Mouse (Mus musculus): Measurements from ENCODE around the gene Drd1. TPM values are rescaled to one million over a fixed set of nuclear protein-coding genes. Genes with fewer than 3 reads are reported as not detected.
A peak's percentile ranks its signal among the peaks of the same experiment; 100 is the strongest.

The Drd1 gene
- total RNA-seq, 2 experiments from 2014 or later, result not detected

- intact Hi-C loops (cut with DNase I), result no loop called here
- DNase-seq, result no peak
These were observed 19.9 kb upstream of the Drd1 start for GRCm38 (mm10) chr13:54075416-54075815.

GRCm38 (mm10) chr13:54073491-54073890 is 18.0 kb upstream of the Drd1 start:
- intact Hi-C loops (cut with DNase I), result no loop called here

GRCm38 (mm10) chr13:54073066-54073465 is 17.6 kb upstream of the Drd1 start:
- intact Hi-C loops (cut with DNase I), result no loop called here
- no peak for DNase-seq

More at GRCm38 (mm10) chr13:54073491-54073890, 18.0 kb upstream of the Drd1 start:
- no peak for DNase-seq

- intact Hi-C loops (cut with DNase I), result no loop called here
- no peak for DNase-seq
These were observed 17.1 kb upstream of the Drd1 start for GRCm38 (mm10) chr13:54072526-54073057.

- intact Hi-C loops (cut with DNase I), result no loop called here
- peak; percentile 45 to 63 for DNase-seq
These were observed 16.3 kb upstream of the Drd1 start, which contains the start of gene Sfxn1 for GRCm38 (mm10) chr13:54071606-54072331. Sfxn1 (plus strand) TSS chr13:54071869.

- no peak for DNase-seq
- intact Hi-C loops (cut with DNase I), result no loop called here
These were observed 15.5 kb upstream of the Drd1 start for GRCm38 (mm10) chr13:54071011-54071410.

GRCm38 (mm10) chr13:54067617-54068166 is 12.2 kb upstream of the Drd1 start:
- no peak for DNase-seq
- intact Hi-C loops (cut with DNase I), result no loop called here

- no peak for DNase-seq
- intact Hi-C loops (cut with DNase I), result no loop called here
These were observed 10.7 kb upstream of the Drd1 start for GRCm38 (mm10) chr13:54066081-54066746.

GRCm38 (mm10) chr13:54063292-54063691 is 7.8 kb upstream of the Drd1 start:
- intact Hi-C loops (cut with DNase I), result no loop called here
- DNase-seq, result no peak

- intact Hi-C loops (cut with DNase I), result no loop called here
- DNase-seq, result no peak
These were observed 6.6 kb upstream of the Drd1 start for GRCm38 (mm10) chr13:54062068-54062467.

GRCm38 (mm10) chr13:54054962-54055361 is 543 bp downstream of the Drd1 start:
- intact Hi-C loops (cut with DNase I), result loop anchor here (5.0 kb wide), 1 partner anchor 273 kb away; no protein-coding TSS in a partner anchor
- DNase-seq, result no peak

- intact Hi-C loops (cut with DNase I), result no loop called here
- no peak for DNase-seq
These were observed 3.9 kb downstream of the Drd1 start for GRCm38 (mm10) chr13:54051641-54052040.

GRCm38 (mm10) chr13:54048679-54049352 is 6.7 kb downstream of the Drd1 start:
- intact Hi-C loops (cut with DNase I), result no loop called here
- no peak for DNase-seq

GRCm38 (mm10) chr13:54040256-54040655 is 15.2 kb downstream of the Drd1 start:
- DNase-seq, result no peak
- intact Hi-C loops (cut with DNase I), result no loop called here

- DNase-seq, result no peak
- intact Hi-C loops (cut with DNase I), result no loop called here
These were observed 17.6 kb downstream of the Drd1 start for GRCm38 (mm10) chr13:54037936-54038335.

- intact Hi-C loops (cut with DNase I), result no loop called here
- no peak for DNase-seq
These were observed 20.0 kb downstream of the Drd1 start for GRCm38 (mm10) chr13:54035541-54035940.

GRCm38 (mm10) chr13:54033653-54034052 is 21.9 kb downstream of the Drd1 start:
- intact Hi-C loops (cut with DNase I), result no loop called here
- no peak for DNase-seq

- intact Hi-C loops (cut with DNase I), result no loop called here
- no peak for DNase-seq
These were observed 28.4 kb downstream of the Drd1 start for GRCm38 (mm10) chr13:54027079-54027478.

- intact Hi-C loops (cut with DNase I), result no loop called here
- no peak for DNase-seq
These were observed 32.2 kb downstream of the Drd1 start for GRCm38 (mm10) chr13:54023311-54023710.

GRCm38 (mm10) chr13:54008716-54009115 is 46.8 kb downstream of the Drd1 start:
- intact Hi-C loops (cut with DNase I), result no loop called here
- DNase-seq, result no peak

Measured in gastrocnemius, postnatal 36 days (tissue).